Mouse (Mus musculus): ENCODE results near the gene Rgs6.

DNA sequence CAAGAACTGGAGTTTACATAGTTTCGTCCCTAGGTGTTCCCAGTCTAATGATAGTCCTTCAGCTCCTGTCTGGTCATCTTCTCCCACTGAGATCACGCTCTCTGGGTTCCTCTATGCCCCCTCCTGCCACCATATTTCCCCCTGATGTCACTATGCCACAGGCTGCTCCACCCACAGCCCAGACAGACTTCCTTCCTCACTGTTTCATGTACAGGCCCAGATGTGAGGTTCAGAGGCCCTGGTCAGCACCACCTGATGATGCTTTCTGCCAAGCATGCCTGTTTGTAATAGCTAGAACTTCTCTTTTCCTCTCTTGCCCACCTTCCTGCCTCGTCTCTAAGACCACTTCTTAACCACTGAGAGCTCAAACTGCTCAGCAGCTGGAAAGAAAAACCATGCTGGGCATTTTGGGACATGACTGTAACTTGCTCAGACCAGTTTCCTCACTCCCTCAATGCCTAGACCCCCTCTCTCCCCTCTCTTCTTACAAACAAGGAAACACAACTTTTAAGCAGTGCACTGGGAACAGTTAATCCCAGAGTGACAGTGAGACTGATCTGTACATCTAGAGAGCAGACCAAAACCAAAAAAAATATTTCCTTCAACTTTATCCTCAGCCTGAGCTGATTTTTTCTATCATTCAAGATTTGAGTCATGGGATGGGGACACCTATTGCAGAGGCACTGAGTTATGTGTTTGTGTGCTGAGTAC lies 446.9 kb downstream of the Rgs6 start:
- TF ChIP-seq CTCF (conservative IDR thresholded peaks at IDR 0.05 in 1 of 2, IDR thresholded peaks at IDR 0.05 in 1 of 2; ENCODE audit: low read depth in 2 of 2, low read length in 2 of 2), result no peak
- TF ChIP-seq CHD2 (IDR thresholded peaks at IDR 0.05; ENCODE audit: low read length), result no peak
- no peak for TF ChIP-seq TCF12 (IDR thresholded peaks at IDR 0.05; ENCODE audit: low read depth, low read length)
- TF ChIP-seq MXI1 (IDR thresholded peaks at IDR 0.05; ENCODE audit: low read depth, low read length), result no peak
- no peak for TF ChIP-seq NRF1 (IDR thresholded peaks at IDR 0.05; ENCODE audit: low read depth, low read length)
- no peak for TF ChIP-seq IRF4 (IDR thresholded peaks at IDR 0.05; ENCODE audit: low read depth, low read length)
- no peak for TF ChIP-seq MAX (IDR thresholded peaks at IDR 0.05; ENCODE audit: low read length)
- no peak for TF ChIP-seq USF2 (conservative IDR thresholded peaks at IDR 0.05; ENCODE audit: low read depth, low read length)
- no peak for TF ChIP-seq POLR2A (IDR thresholded peaks at IDR 0.05; ENCODE audit: low read depth, low read length)
- no peak for TF ChIP-seq ELF1 (IDR thresholded peaks at IDR 0.05; ENCODE audit: low read depth, low read length)
- TF ChIP-seq ZC3H11A (IDR thresholded peaks at IDR 0.05; ENCODE audit: low read depth, low read length), result no peak
- no peak for TF ChIP-seq EP300 (IDR thresholded peaks at IDR 0.05; ENCODE audit: low read length)
- TF ChIP-seq JUND (conservative IDR thresholded peaks at IDR 0.05; ENCODE audit: low read depth, low read length), result no peak
- no peak for TF ChIP-seq MYC (IDR thresholded peaks at IDR 0.05; ENCODE audit: low read depth, low read length)
